Mouse (Mus musculus): ENCODE data around the gene Lin7a. TPM values are rescaled to one million over a fixed set of nuclear protein-coding genes. Genes with fewer than 3 reads are reported as not detected.
"Not testable (repeated sequence)": the region's sequence is repeated elsewhere in the genome, so short reads cannot be mapped to it uniquely, and the experiment has no call there.

The Lin7a gene
- polyA plus RNA-seq, 1 experiment from 2014 or later: 37.0 TPM

GRCm38 (mm10) chr10:107240446-107240845 lies 31.0 kb upstream of the Lin7a start:
- Histone ChIP-seq H3K36me3 (ENCODE audit: control insufficient read depth, insufficient read depth, low read length) (no peaks in the 10 kb centered on the region), H3K4me3 (replicated peaks; ENCODE audit: low read depth, low read length) (no peak overlapping the region), H3K9me3 (ENCODE audit: control insufficient read depth, low read length) (no peaks in the 10 kb centered on the region), H3K27me3 (ENCODE audit: control insufficient read depth, insufficient read depth, low read length) (no peaks in the 10 kb centered on the region), H3K4me1 (ENCODE audit: control insufficient read depth, insufficient read depth, low read length) (no peaks in the 10 kb centered on the region), H3K9ac (replicated peaks; ENCODE audit: low read length) (no peak overlapping the region), H3K27ac (replicated peaks; ENCODE audit: low read depth, low read length) (no peak overlapping the region), H3K4me2 (ENCODE audit: low read length) (no peak overlapping the region)
- no peak for ATAC-seq (ENCODE audit: low FRiP score, low TSS enrichment)
- WGBS: 95% methylated on average over 1 of the region's 1 CpGs
- DNase-seq: no peak

- Histone ChIP-seq H3K9me3 (ENCODE audit: control insufficient read depth, low read length) (no peaks in the 10 kb centered on the region), H3K4me3 (replicated peaks; ENCODE audit: low read depth, low read length) (no peak overlapping the region), H3K27ac (replicated peaks; ENCODE audit: low read depth, low read length) (no peak overlapping the region), H3K27me3 (ENCODE audit: control insufficient read depth, insufficient read depth, low read length) (no peaks in the 10 kb centered on the region), H3K9ac (replicated peaks; ENCODE audit: low read length) (no peak overlapping the region), H3K4me2 (ENCODE audit: low read length) (no peak overlapping the region), H3K4me1 (ENCODE audit: control insufficient read depth, insufficient read depth, low read length) (no peaks in the 10 kb centered on the region), H3K36me3 (ENCODE audit: control insufficient read depth, insufficient read depth, low read length) (no peaks in the 10 kb centered on the region)
- WGBS: 92% methylated on average over 3 of the region's 3 CpGs
- DNase-seq (no peak), ATAC-seq (ENCODE audit: low FRiP score, low TSS enrichment) (no peak)
These were observed 30.5 kb upstream of the Lin7a start for GRCm38 (mm10) chr10:107240986-107241385.

GRCm38 (mm10) chr10:107241406-107241805 lies 30.1 kb upstream of the Lin7a start:
- H3K27me3 ChIP-seq (ENCODE audit: control insufficient read depth, insufficient read depth, low read length): no peaks in the 10 kb centered on the region
- H3K36me3 ChIP-seq (ENCODE audit: control insufficient read depth, insufficient read depth, low read length): no peaks in the 10 kb centered on the region
- ATAC-seq (ENCODE audit: low FRiP score, low TSS enrichment) (no peak), DNase-seq (no peak)
- no peak overlapping the region for H3K9ac ChIP-seq (replicated peaks; ENCODE audit: low read length)
- no peaks in the 10 kb centered on the region for H3K4me1 ChIP-seq (ENCODE audit: control insufficient read depth, insufficient read depth, low read length)
- no peak overlapping the region for H3K27ac ChIP-seq (replicated peaks; ENCODE audit: low read depth, low read length)
- H3K4me3 ChIP-seq (replicated peaks; ENCODE audit: low read depth, low read length): no peak overlapping the region
- H3K4me2 ChIP-seq (ENCODE audit: low read length): no peak overlapping the region
- no peaks in the 10 kb centered on the region for H3K9me3 ChIP-seq (ENCODE audit: control insufficient read depth, low read length)

- ATAC-seq (ENCODE audit: low FRiP score, low TSS enrichment); H3K4me3 ChIP-seq (replicated peaks; ENCODE audit: low read depth, low read length); H3K4me1 ChIP-seq (ENCODE audit: control insufficient read depth, insufficient read depth, low read length); H3K9ac ChIP-seq (replicated peaks; ENCODE audit: low read length); H3K36me3 ChIP-seq (ENCODE audit: control insufficient read depth, insufficient read depth, low read length); H3K9me3 ChIP-seq (ENCODE audit: control insufficient read depth, low read length); H3K27me3 ChIP-seq (ENCODE audit: control insufficient read depth, insufficient read depth, low read length); H3K4me2 ChIP-seq (ENCODE audit: low read length); H3K27ac ChIP-seq (replicated peaks; ENCODE audit: low read depth, low read length); DNase-seq: not testable (repeated sequence)
- 85% methylated on average over 1 of the region's 1 CpGs for WGBS
These were observed 29.5 kb upstream of the Lin7a start for GRCm38 (mm10) chr10:107241999-107242398.

- no peak overlapping the region for H3K27ac ChIP-seq (replicated peaks; ENCODE audit: low read depth, low read length)
- no peak overlapping the region for H3K9ac ChIP-seq (replicated peaks; ENCODE audit: low read length)
- H3K36me3 ChIP-seq (ENCODE audit: control insufficient read depth, insufficient read depth, low read length): no peaks in the 10 kb centered on the region
- H3K4me3 ChIP-seq (replicated peaks; ENCODE audit: low read depth, low read length): no peak overlapping the region
- ATAC-seq (ENCODE audit: low FRiP score, low TSS enrichment) (no peak), DNase-seq (no peak)
- H3K27me3 ChIP-seq (ENCODE audit: control insufficient read depth, insufficient read depth, low read length): no peaks in the 10 kb centered on the region
- H3K4me2 ChIP-seq (ENCODE audit: low read length): no peak overlapping the region
- WGBS: 81% methylated on average over 1 of the region's 1 CpGs
- no peaks in the 10 kb centered on the region for H3K4me1 ChIP-seq (ENCODE audit: control insufficient read depth, insufficient read depth, low read length)
- no peaks in the 10 kb centered on the region for H3K9me3 ChIP-seq (ENCODE audit: control insufficient read depth, low read length)
These were observed 28.6 kb upstream of the Lin7a start for GRCm38 (mm10) chr10:107242696-107243400.

GRCm38 (mm10) chr10:107244211-107244610 lies 27.3 kb upstream of the Lin7a start:
- Histone ChIP-seq H3K4me1 (ENCODE audit: control insufficient read depth, insufficient read depth, low read length) (no peaks in the 10 kb centered on the region), H3K36me3 (ENCODE audit: control insufficient read depth, insufficient read depth, low read length) (no peaks in the 10 kb centered on the region), H3K4me3 (replicated peaks; ENCODE audit: low read depth, low read length) (no peak overlapping the region), H3K9me3 (ENCODE audit: control insufficient read depth, low read length) (no peaks in the 10 kb centered on the region), H3K27me3 (ENCODE audit: control insufficient read depth, insufficient read depth, low read length) (no peaks in the 10 kb centered on the region), H3K4me2 (ENCODE audit: low read length) (no peak overlapping the region), H3K9ac (replicated peaks; ENCODE audit: low read length) (no peak overlapping the region), H3K27ac (replicated peaks; ENCODE audit: low read depth, low read length) (no peak overlapping the region)
- ATAC-seq (ENCODE audit: low FRiP score, low TSS enrichment): no peak
- WGBS: 69% methylated on average over 2 of the region's 2 CpGs
- DNase-seq: no peak

- H3K36me3 ChIP-seq (ENCODE audit: control insufficient read depth, insufficient read depth, low read length): no peaks in the 10 kb centered on the region
- H3K27me3 ChIP-seq (ENCODE audit: control insufficient read depth, insufficient read depth, low read length): no peaks in the 10 kb centered on the region
- no peak overlapping the region for H3K4me2 ChIP-seq (ENCODE audit: low read length)
- H3K4me1 ChIP-seq (ENCODE audit: control insufficient read depth, insufficient read depth, low read length): no peaks in the 10 kb centered on the region
- WGBS: 92% methylated on average over 4 of the region's 4 CpGs
- H3K9ac ChIP-seq (replicated peaks; ENCODE audit: low read length): no peak overlapping the region
- ATAC-seq (ENCODE audit: low FRiP score, low TSS enrichment): no peak
- H3K4me3 ChIP-seq (replicated peaks; ENCODE audit: low read depth, low read length): no peak overlapping the region
- H3K9me3 ChIP-seq (ENCODE audit: control insufficient read depth, low read length): no peaks in the 10 kb centered on the region
- DNase-seq: no peak
- no peak overlapping the region for H3K27ac ChIP-seq (replicated peaks; ENCODE audit: low read depth, low read length)
These were observed 26.6 kb upstream of the Lin7a start for GRCm38 (mm10) chr10:107244691-107245530.

- no peak overlapping the region for H3K27ac ChIP-seq (replicated peaks; ENCODE audit: low read depth, low read length)
- ATAC-seq (ENCODE audit: low FRiP score, low TSS enrichment) (no peak), DNase-seq (no peak)
- H3K9me3 ChIP-seq (ENCODE audit: control insufficient read depth, low read length): no peaks in the 10 kb centered on the region
- WGBS: 86% methylated on average over 2 of the region's 2 CpGs
- no peak overlapping the region for H3K9ac ChIP-seq (replicated peaks; ENCODE audit: low read length)
- no peaks in the 10 kb centered on the region for H3K36me3 ChIP-seq (ENCODE audit: control insufficient read depth, insufficient read depth, low read length)
- H3K27me3 ChIP-seq (ENCODE audit: control insufficient read depth, insufficient read depth, low read length): no peaks in the 10 kb centered on the region
- H3K4me1 ChIP-seq (ENCODE audit: control insufficient read depth, insufficient read depth, low read length): no peaks in the 10 kb centered on the region
- H3K4me3 ChIP-seq (replicated peaks; ENCODE audit: low read depth, low read length): no peak overlapping the region
- H3K4me2 ChIP-seq (ENCODE audit: low read length): no peak overlapping the region
These were observed 26.0 kb upstream of the Lin7a start for GRCm38 (mm10) chr10:107245531-107245840.

- Histone ChIP-seq H3K36me3 (ENCODE audit: control insufficient read depth, insufficient read depth, low read length) (no peaks in the 10 kb centered on the region), H3K27ac (replicated peaks; ENCODE audit: low read depth, low read length) (no peak overlapping the region), H3K4me2 (ENCODE audit: low read length) (no peak overlapping the region), H3K4me3 (replicated peaks; ENCODE audit: low read depth, low read length) (no peak overlapping the region), H3K9me3 (ENCODE audit: control insufficient read depth, low read length) (no peaks in the 10 kb centered on the region), H3K9ac (replicated peaks; ENCODE audit: low read length) (no peak overlapping the region), H3K4me1 (ENCODE audit: control insufficient read depth, insufficient read depth, low read length) (no peaks in the 10 kb centered on the region), H3K27me3 (ENCODE audit: control insufficient read depth, insufficient read depth, low read length) (no peaks in the 10 kb centered on the region)
- DNase-seq: no peak
- no peak for ATAC-seq (ENCODE audit: low FRiP score, low TSS enrichment)
- 92% methylated on average over 2 of the region's 2 CpGs for WGBS
These were observed 25.5 kb upstream of the Lin7a start for GRCm38 (mm10) chr10:107245961-107246460.
